Mouse (Mus musculus): Measurements from ENCODE around the gene Apopt1. TPM values are rescaled to one million over a fixed set of nuclear protein-coding genes. Genes with fewer than 3 reads are reported as not detected.
"Not testable (repeated sequence)": the region's sequence is repeated elsewhere in the genome, so short reads cannot be mapped to it uniquely, and the experiment has no call there.

Apopt1 gene
- polyA plus RNA-seq, 1 experiment from 2014 or later = 51.2 TPM

DNA sequence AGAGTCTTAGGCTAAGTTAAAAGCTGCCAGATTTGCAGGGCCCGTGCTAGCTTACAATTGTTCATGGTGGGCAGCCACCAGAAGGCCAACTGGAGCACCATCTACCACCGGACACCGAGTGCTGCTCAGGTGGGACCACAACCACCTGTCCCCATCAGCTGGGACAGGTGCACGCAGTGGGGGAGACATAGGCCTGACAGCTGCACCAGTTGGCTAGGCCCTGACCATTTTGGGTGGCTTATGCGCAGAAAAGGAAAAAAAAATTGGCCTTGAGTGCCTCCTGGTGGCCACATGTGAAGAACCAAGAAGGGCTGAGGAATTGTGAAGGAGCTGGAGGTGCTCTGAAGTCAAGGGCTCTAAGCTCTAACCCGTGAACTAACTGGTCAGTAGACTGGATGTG, 16.8 kb upstream of the Apopt1 start:
- no peaks in the 10 kb centered on the region for H3K9me3 ChIP-seq
- H3K27ac ChIP-seq = no peak overlapping the region; the same call in 1 of the 2 replicates
- H3K27me3 ChIP-seq = no peaks in the 10 kb centered on the region
- ATAC-seq (ENCODE audit: insufficient number of reproducible peaks, low FRiP score, low TSS enrichment, low read depth) = no peak
- H3K4me2 ChIP-seq = no peak overlapping the region
- peaks cover 41% of the 10 kb centered on the region for H3K4me1 ChIP-seq
- no peak overlapping the region for H3K4me3 ChIP-seq
- H3K9ac ChIP-seq = no peak overlapping the region
- H3K36me3 ChIP-seq = no peaks in the 10 kb centered on the region
- WGBS = 31% methylated on average over 6 of the region's 6 CpGs

GRCm38 (mm10) chr12:111697708-111698107, 15.4 kb upstream of the Apopt1 start:
- Histone ChIP-seq H3K4me3 (no peak overlapping the region), H3K4me2 (no peak overlapping the region), H3K36me3 (no peaks in the 10 kb centered on the region), H3K9ac (no peak overlapping the region), H3K4me1 (peaks cover 32% of the 10 kb centered on the region), H3K27me3 (no peaks in the 10 kb centered on the region), H3K9me3 (no peaks in the 10 kb centered on the region), H3K27ac (no peak overlapping the region)
- ATAC-seq (ENCODE audit: insufficient number of reproducible peaks, low FRiP score, low TSS enrichment, low read depth) = no peak
- WGBS = 62% methylated on average over 4 of the region's 4 CpGs

GRCm38 (mm10) chr12:111698346-111698913, 14.6 kb upstream of the Apopt1 start:
- no peaks in the 10 kb centered on the region for H3K27me3 ChIP-seq
- no peak overlapping the region for H3K27ac ChIP-seq
- 72% methylated on average over 6 of the region's 6 CpGs for whole genome bisulfite sequencing
- H3K9ac ChIP-seq = 0 out of 2 replicates have a peak overlapping the region, but pooled peaks have one; percentile 11
- no peaks in the 10 kb centered on the region for H3K36me3 ChIP-seq
- H3K4me2 ChIP-seq = no peak overlapping the region
- no peaks in the 10 kb centered on the region for H3K9me3 ChIP-seq
- peaks cover 25% of the 10 kb centered on the region for H3K4me1 ChIP-seq
- no peak for ATAC-seq (ENCODE audit: insufficient number of reproducible peaks, low FRiP score, low TSS enrichment, low read depth)
- H3K4me3 ChIP-seq = no peak overlapping the region

- no peaks in the 10 kb centered on the region for H3K27me3 ChIP-seq
Measured at GRCm38 (mm10) chr12:111699542-111699941, 13.5 kb upstream of the Apopt1 start.

DNA sequence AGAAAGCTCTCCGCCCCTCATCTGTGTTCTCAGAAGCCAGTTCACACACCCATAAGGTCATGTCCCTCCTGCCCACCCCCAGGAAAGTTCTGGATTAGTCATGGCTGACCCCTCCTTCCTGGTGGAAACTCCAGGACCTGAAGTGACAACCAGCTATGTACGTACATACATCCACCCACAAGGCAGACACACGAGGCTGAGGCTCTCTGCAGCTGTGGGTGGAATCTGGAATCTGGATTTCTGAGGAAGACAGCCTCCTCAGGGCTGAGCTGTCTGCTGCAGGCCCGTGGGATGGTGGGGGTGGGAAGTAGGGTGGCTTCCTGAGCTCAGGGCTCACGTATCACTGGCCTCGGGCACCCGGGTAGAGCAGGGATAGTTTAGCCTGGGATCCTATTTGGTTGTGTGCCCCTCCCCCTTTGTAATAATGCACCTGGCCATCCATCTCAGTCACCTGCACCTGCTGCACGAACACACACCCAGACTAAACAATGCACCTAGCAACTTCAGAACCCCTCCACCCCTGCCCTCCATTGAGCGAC, 12.1 kb upstream of the Apopt1 start:
- Histone ChIP-seq H3K4me3 (no peak overlapping the region), H3K36me3 (no peaks in the 10 kb centered on the region), H3K27ac (no peak overlapping the region), H3K27me3 (no peaks in the 10 kb centered on the region), H3K9me3 (no peaks in the 10 kb centered on the region), H3K4me1 (peaks cover 20% of the 10 kb centered on the region), H3K4me2 (no peak overlapping the region), H3K9ac (no peak overlapping the region)
- 53% methylated on average over 9 of the region's 9 CpGs for WGBS
- no peak for ATAC-seq (ENCODE audit: insufficient number of reproducible peaks, low FRiP score, low TSS enrichment, low read depth)

More at GRCm38 (mm10) chr12:111699542-111699941, 13.5 kb upstream of the Apopt1 start:
- no peak for ATAC-seq (ENCODE audit: insufficient number of reproducible peaks, low FRiP score, low TSS enrichment, low read depth)
- no peaks in the 10 kb centered on the region for H3K9me3 ChIP-seq
- H3K9ac ChIP-seq = no peak overlapping the region
- 83% methylated on average over 4 of the region's 4 CpGs for WGBS
- H3K4me1 ChIP-seq = peaks cover 17% of the 10 kb centered on the region
- no peak overlapping the region for H3K4me2 ChIP-seq
- no peak overlapping the region for H3K27ac ChIP-seq
- H3K36me3 ChIP-seq = no peaks in the 10 kb centered on the region
- H3K4me3 ChIP-seq = no peak overlapping the region

- Histone ChIP-seq H3K27ac (no peak overlapping the region), H3K4me3 (no peak overlapping the region), H3K4me1 (peaks cover 17% of the 10 kb centered on the region), H3K9me3 (no peaks in the 10 kb centered on the region), H3K36me3 (peaks cover 16% of the 10 kb centered on the region), H3K9ac (no peak overlapping the region), H3K4me2 (no peak overlapping the region), H3K27me3 (no peaks in the 10 kb centered on the region)
- 72% methylated on average over 3 of the region's 3 CpGs for WGBS
- ATAC-seq (ENCODE audit: insufficient number of reproducible peaks, low FRiP score, low TSS enrichment, low read depth) = no peak
Measured at GRCm38 (mm10) chr12:111703301-111703700, 9.8 kb upstream of the Apopt1 start.

- peaks cover 28% of the 10 kb centered on the region for H3K36me3 ChIP-seq
- H3K4me2 ChIP-seq = no peak overlapping the region
- H3K9ac ChIP-seq = no peak overlapping the region
Measured at GRCm38 (mm10) chr12:111704609-111705008, 8.5 kb upstream of the Apopt1 start.

DNA sequence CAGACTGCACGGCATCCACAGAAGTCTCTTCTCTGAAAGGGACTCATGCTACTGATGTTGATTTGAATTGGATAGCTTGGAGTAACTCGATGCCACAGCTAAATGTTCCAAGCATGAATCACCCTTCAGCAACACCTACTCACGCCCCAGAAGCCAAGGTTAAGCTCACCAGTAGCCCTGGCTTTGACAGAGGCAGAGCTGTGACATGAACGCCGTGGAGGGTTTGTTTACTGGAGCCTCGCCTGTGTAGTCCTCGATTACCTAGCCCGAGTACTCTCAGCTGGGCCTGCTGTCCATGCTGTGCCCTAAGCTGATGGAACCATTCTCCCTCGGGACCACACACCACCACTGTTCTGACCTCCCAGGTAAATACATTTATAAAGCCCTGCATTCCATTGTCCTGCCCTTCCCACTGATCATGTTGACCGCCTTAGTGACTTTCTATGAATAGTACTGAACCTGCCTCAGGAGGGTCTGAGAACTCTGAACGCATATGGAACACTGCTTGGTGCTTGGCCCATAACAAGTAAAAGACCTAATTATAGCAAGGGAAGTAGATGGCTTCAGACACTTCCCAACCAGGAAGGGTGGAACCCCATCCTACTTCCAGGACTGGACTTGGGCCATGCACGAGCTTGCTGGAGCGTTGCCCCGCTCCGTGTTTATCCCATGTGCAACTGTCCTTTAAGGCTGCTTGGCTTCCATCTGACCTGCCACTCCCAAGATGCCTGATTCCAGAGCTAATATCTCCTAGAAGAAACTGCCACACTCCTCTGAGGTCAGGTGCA, 7.7 kb upstream of the Apopt1 start:
- Histone ChIP-seq H3K27ac (peak overlapping the region; percentile 78), H3K27me3 (no peaks in the 10 kb centered on the region), H3K36me3 (peaks cover 35% of the 10 kb centered on the region), H3K9me3 (no peaks in the 10 kb centered on the region), H3K4me2 (no peak overlapping the region), H3K4me3 (no peak overlapping the region), H3K4me1 (peaks cover 17% of the 10 kb centered on the region), H3K9ac (no peak overlapping the region)
- 51% methylated on average over 15 of the region's 15 CpGs for WGBS
- ATAC-seq (ENCODE audit: insufficient number of reproducible peaks, low FRiP score, low TSS enrichment, low read depth) = peak; percentile 21; the same call in 1 of the 2 replicates

More at GRCm38 (mm10) chr12:111704609-111705008, 8.5 kb upstream of the Apopt1 start:
- Histone ChIP-seq H3K9me3 (no peaks in the 10 kb centered on the region), H3K4me3 (no peak overlapping the region), H3K4me1 (peaks cover 17% of the 10 kb centered on the region), H3K27me3 (no peaks in the 10 kb centered on the region), H3K27ac (peak overlapping the region; percentile 78)
- ATAC-seq (ENCODE audit: insufficient number of reproducible peaks, low FRiP score, low TSS enrichment, low read depth) = peak; percentile 65
- WGBS = 35% methylated on average over 9 of the region's 9 CpGs

DNA sequence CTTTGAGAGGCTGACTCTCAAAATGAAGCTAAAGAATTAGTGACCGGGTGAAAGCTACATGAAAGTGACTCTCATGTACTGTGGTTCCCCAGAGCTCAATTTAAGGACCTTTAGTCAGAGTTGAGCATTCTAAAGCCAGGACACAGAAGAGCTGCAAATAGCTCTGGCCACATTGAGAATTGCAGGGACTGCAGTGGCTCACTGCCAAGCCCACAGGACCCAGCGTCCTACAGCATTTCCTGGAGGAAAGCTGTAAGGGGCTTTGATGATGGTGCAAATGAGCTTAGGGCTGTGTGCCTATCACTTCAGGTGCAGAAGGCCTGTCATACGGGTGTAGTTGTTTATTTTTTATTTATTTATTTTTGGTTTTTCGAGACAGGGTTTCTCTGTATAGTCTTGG, 4.9 kb upstream of the Apopt1 start:
- Histone ChIP-seq H3K9me3 (no peaks in the 10 kb centered on the region), H3K36me3 (peaks cover 46% of the 10 kb centered on the region), H3K27ac (no peak overlapping the region), H3K27me3 (no peaks in the 10 kb centered on the region), H3K4me3 (no peak overlapping the region), H3K9ac (no peak overlapping the region), H3K4me2 (no peak overlapping the region), H3K4me1 (peaks cover 28% of the 10 kb centered on the region)
- 72% methylated on average over 4 of the region's 4 CpGs for WGBS
- ATAC-seq (ENCODE audit: insufficient number of reproducible peaks, low FRiP score, low TSS enrichment, low read depth) = no peak

- H3K4me1 ChIP-seq = peaks cover 29% of the 10 kb centered on the region
- H3K9me3 ChIP-seq = no peaks in the 10 kb centered on the region
- no peak overlapping the region for H3K9ac ChIP-seq
- H3K4me2 ChIP-seq = no peak overlapping the region
- no peaks in the 10 kb centered on the region for H3K27me3 ChIP-seq
- H3K27ac ChIP-seq = no peak overlapping the region
- WGBS = 91% methylated on average over 10 of the region's 10 CpGs
- ATAC-seq (ENCODE audit: insufficient number of reproducible peaks, low FRiP score, low TSS enrichment, low read depth) = no peak
- H3K36me3 ChIP-seq = peaks cover 46% of the 10 kb centered on the region
- H3K4me3 ChIP-seq = no peak overlapping the region
Measured at GRCm38 (mm10) chr12:111710091-111710490, 3.0 kb upstream of the Apopt1 start.

- Histone ChIP-seq H3K27me3 (no peaks in the 10 kb centered on the region), H3K27ac (peak overlapping the region; percentile 90), H3K4me3 (peak overlapping the region; percentile 100), H3K9ac (peak overlapping the region; percentile 100), H3K4me1 (peaks cover 22% of the 10 kb centered on the region), H3K36me3 (peaks cover 42% of the 10 kb centered on the region), H3K4me2 (peak overlapping the region; percentile 63), H3K9me3 (no peaks in the 10 kb centered on the region)
- no peak for ATAC-seq (ENCODE audit: insufficient number of reproducible peaks, low FRiP score, low TSS enrichment, low read depth)
- under 1% methylated on average over 33 of the region's 33 CpGs for WGBS
Measured at GRCm38 (mm10) chr12:111712476-111712875, 585 bp upstream of the Apopt1 start.

- H3K36me3 ChIP-seq = peaks cover 31% of the 10 kb centered on the region
- H3K9ac ChIP-seq; ATAC-seq (ENCODE audit: insufficient number of reproducible peaks, low FRiP score, low TSS enrichment, low read depth); H3K27me3 ChIP-seq; H3K27ac ChIP-seq; H3K9me3 ChIP-seq: not testable (repeated sequence)
- H3K4me1 ChIP-seq = peaks cover 29% of the 10 kb centered on the region
- H3K4me3 ChIP-seq = peak overlapping the region; percentile 100
- H3K4me2 ChIP-seq = peak overlapping the region; percentile 47
- 77% methylated on average over 6 of the region's 6 CpGs for WGBS
Measured at GRCm38 (mm10) chr12:111713880-111714279, 819 bp downstream of the Apopt1 start.

Data from limb, embryonic 15.5 days (tissue).